Mouse (Mus musculus) B cell, adult 2 months (primary cell): ENCODE results near the gene Pate4.
"Not testable (repeated sequence)": the region's sequence is repeated elsewhere in the genome, so short reads cannot be mapped to it uniquely, and the experiment has no call there.

Source experiments
- DNase-seq, 2 experiments: peaks; one replicate each; pipeline ENCODE4 v3.0.0; 2022

Gene Pate4

DNA sequence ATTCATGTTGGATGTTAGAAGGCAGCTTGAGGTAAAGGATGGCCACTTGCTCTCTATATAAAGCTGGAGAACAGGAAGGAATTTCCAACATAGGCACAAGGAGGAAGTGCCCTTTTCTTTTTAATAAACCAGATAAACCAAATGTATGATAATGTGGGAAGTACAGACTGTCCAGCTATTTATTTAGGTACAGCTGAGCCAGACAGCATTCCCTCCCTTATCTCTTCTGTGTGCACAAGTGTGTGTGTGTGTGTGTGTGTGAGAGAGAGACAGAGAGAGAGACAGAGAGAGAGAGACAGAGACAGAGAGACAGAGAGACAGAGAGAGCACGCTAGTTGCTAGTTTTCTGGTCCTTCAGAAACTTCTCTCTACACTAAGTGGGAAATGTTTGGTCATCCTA, at the start of gene Pate4:
TSS of gene Pate4 (minus strand) at position 101 of the 400 bp plus-strand sequence.
- DNase-seq, result no peak

DNA sequence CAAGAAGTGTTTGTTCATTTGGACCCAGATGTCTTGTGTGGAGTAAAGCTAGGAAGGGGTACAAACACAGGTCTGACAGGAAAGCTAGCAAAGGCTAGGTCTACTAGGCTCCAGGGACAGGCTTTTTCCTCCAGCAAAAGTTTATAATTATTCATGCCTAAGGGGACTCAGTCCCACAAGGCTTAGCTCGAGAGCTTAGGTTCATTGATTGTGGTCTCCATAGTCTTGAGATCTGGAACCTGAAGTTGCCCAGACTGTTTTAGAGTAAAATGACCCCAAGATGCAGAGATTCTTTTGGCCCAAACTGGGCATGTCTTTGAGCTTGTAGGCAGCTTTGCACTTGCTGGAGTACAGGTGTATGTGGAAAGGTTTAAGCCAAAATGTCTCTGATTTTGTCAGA, 36.4 kb upstream of the Pate4 start, which contains the start of gene Pate3:
TSS of gene Pate3 (minus strand) at position 101 of the 400 bp plus-strand sequence.
- DNase-seq, result no peak

DNA sequence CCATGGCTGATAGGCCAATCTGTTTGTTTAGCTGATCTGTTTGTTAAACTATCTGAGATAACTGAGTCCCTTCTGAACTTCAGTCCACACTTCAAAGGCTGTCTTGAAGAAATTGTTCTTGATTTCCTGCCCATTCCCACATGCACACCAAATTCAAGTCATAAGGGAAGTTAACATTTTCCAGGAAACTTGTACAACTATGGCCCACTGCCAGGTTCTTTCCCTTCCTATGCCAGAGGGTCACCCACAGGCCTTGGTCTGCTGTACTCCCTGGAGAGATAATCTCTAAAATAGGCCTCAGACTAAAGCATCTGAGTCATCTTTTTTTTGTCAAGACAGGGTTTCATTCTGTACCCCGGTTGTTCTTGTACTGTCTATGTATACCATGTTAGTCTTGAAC, 21.2 kb upstream of the Pate4 start:
- DNase-seq, result no peak

DNA sequence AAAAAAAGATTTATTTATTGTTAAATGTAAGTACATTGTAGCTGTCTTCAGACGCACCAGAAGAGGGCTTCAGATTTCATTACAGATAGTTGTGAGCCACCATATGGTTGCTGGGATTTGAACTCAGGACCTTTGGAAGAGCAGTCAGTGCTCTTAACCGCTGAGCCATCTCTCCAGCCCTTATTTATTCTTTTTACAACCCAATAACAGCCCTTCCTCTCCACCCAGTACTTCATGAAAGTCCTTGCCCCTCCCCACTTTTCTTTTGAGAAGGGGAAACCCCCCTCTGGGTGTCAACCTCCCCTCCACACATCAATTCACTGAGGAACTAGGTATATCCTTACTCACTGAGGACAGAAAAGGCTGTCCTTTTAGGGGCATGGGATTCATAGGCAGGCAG, 5.0 kb upstream of the Pate4 start:
- DNase-seq, result not testable (repeated sequence)

DNA sequence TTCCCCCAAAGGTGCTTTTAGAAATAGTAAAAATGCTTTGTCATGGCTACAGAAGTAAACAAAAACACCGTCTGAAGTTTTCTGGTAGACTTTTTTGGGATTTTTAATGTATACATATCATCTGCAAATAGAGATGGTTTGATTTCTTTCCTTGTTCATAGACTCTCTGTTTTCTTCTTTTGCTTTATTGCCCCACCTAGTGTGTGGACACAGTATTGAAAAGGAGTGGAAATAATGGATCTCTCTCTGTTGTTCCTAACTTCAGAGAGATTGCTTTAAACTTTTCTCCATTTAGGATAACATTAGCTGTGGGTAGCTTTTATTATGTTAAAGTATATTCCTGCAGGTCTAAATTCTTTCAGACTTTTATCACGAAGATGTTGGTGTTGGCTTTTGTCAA, 2.3 kb upstream of the Pate4 start:
- DNase-seq, result no peak

DNA sequence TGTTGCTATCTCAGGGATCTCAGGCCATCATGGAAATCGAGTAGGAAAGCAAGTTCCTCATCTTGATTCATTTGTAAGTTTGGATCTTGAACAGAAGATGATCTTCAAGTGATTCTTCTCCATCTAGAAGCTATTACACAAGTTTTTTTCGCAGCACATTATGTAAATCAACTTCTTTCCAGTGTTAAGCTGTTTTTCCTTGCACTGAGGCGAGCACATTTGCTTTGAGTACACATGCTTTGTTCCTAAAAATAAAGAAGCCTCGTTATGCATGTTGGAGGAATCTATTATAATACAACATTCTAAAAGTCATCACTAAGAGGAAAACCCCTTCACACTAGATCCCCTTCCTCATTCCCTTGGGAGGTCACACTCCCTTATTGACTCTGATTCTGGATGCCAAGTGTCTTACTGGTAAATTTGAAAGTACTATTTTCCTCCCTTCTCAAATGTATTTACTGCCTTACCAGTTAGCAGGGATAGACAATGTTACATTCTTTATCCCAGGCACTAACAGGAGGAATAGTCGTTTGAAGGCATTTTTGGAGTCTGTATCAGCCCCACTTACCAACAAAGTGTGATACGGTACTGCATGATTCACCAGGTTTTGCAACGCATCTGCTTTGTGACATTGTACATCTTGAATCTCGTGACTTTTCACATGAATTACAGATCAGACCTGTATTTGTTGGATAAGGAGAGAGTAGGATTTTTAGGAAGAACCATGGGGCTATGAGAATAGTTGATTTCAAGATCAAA, 3.9 kb downstream of the Pate4 start:
- DNase-seq, result no peak

DNA sequence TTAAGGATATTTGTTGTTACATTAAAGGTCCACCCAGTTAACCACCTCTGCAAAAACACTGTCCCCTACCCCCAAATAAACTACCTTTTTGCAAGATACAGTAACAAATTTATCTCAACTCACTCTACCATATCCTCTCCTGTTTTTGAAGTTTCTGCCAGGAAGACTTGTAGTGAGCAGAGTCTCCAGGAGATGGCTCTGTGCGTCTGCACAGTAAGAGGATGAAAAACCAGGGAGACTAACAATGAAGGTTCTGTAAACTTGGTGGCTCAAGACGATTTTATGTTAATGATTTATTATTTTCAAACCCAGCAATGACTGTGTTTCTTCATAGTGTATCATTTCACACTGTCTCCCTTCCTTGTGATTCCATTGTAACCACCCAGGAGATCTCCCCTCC, 18.8 kb downstream of the Pate4 start:
- DNase-seq, result no peak

DNA sequence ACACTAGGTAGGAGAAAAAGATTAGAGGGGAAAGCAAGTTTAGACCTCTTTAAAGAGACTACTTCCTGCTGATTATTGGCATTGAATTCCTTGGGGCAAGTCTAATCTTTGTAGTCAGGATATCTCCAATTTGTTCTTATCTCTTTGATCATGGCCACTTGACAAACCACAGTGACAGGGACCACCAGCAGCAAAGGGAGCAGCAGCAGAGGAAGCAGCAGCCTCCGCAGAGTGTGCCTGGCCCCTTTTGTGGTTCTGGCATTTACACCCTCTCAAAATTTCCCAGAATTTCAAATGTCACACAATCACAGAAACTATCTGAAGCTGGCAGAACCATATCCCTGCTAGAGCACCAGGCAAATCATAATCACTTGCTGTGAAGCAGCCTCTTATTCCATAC, 24.1 kb downstream of the Pate4 start:
- DNase-seq, result no peak

DNA sequence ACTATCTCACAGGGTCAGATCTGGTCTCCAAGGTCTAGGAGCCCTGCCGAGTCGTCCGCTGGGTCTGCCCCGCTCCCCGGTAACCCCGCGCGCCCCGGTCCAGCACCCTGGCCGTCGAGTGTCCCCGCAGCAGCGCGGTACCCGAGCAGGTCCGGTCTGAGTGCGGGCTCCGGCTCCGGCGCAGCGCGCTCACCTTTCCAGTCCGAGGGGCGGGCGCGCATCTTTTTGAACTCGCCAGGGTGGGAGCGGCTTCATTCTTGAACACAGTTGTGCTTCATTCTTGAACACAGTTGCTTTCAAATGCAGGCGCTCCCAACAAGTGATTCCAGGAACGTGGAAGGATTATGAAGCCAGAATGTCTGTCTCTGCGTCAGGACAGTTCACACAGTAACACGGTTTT, 37.3 kb downstream of the Pate4 start:
- DNase-seq, result no peak

DNA sequence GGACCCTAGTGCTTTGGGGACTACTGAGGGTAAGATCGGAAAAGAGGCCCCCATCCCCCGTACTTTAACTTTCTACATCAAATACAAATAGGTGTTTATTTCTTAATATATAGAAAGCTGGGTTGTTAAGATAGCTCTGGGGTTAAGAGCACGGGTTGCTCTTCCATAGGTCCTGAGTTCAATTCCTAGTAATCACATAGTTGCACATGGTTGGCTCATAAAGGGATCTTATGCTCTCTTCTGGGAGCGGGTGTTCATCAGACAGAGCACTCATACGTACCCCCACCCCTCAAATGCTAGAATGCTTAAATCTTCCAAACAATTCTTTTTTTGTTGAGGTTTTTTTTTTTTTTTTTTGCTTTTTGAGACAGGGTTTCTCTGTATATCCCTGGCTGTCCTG, 41.1 kb downstream of the Pate4 start:
- no peak for DNase-seq

DNA sequence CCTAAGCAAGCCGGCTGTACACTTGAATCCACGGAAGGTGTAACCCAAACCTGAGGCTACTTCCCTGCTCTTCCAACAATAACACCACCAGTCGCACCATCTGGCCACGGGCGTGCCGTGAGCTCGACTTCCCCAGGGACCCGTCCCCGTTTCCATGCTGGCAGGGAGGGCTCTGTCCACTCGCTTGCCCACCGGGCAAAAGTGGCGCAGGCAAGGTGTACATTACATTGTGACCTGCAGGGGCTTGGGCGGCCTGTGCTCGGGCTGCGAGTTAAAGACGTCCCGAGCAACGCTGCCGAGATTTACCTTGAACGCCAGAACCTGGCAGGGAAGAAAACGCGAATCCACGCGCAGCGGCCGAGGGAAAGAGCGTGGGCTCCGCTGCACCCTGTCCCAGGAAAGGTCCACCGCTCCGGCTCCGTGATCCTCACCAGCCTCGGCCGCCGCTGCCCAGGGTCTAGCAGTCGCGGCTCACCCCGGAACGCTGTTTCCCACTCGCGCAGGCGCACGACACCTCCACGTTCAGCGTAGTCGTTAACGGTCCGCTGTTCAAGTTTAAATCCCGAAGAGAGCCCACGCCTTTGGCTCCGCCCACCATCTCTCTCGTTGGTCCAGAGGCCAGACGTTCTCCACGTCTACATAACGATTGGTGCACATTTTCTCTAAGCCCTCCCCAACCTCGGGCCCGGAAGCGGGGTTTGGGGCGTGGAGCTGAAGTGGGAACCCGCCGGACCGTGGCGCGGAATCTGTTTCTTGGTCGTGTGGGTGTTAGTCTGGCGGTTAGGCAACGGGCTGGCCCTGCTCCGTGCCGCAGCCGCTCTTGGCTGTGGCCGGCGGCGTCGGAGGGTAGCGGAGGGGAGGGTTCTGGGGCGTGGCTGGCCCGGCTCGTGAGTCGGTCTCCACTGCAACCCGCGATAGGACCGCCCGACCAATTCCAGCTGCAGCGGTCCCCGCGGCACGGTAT, 41.9 kb downstream of the Pate4 start, which contains the start of the genes Pate2 and Hyls1:
TSS of gene Pate2 (plus strand) at position 714 of the 964 bp plus-strand sequence.
TSS of gene Hyls1 (minus strand) at position 828 of the 964 bp plus-strand sequence.
- peak; percentile 93 to 95 for DNase-seq

DNA sequence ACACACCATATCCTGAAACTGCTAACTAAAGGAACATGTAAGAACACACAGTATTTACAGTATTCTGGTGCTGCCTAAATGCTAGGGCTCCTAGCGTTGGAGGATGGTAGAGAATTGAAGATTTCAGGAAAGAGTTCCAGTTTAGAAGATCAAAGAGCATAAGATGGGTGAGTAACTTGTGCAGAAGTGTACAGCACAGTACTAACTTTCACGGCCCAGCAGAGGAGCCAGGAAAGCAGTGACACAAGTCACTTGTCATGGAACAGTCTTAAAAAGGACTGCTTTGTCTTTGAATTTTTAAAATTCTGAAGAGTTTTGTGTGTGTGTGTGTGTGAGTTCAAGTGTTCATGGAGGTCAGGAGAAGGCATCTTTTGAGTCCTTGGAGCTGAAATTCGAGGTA, 43.7 kb downstream of the Pate4 start:
- no peak for DNase-seq

DNA sequence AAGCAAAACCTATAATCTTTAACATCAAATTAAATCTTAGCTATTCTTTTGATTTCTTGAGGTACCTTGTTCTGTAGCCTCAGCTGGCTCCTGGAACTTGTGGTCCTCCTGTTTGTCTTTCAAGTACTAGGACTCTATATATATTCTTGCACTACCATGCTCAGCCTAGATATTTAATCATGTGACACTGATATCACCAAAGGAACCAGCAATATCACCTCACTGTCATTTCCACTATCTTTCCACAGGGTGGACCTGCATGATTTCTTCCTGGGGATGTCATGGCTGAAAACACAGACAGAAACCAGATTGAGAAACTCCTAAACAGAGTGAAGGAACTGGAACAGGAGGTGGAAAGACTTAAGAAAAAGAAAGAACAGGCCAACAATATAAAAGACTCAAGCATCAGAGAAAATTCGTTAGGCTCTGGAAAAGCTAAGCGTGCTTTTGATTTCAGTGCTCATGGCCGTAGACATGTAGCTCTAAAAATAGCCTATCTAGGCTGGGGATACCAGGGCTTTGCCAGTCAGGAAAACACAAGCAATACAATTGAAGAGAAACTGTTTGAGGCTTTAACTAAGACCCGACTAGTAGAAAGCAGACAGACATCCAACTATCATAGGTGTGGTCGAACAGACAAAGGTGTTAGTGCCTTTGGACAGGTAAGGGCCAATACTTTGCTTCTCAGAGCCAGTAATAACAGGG, 47.1 kb downstream of the Pate4 start:
- DNase-seq, result no peak

DNA sequence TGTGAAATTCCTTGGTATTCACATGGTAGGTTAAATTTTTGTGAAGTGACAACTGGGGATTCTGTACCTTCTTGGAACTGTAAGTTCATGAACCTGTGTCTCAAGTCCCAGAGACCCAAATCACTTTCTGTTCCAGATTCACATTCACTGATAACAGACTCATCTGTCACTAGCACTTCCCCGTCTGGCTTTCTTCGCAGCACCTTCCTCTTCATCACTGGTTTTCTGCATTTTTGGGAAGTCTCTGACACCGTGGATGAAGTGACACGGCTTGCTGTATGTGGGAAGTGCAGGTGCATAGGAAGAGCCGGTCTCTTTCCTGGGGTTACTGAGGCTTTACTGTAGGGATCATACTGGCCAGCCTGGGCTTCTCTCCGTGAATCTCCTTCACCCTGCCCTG, 50.2 kb downstream of the Pate4 start:
- no peak for DNase-seq

DNA sequence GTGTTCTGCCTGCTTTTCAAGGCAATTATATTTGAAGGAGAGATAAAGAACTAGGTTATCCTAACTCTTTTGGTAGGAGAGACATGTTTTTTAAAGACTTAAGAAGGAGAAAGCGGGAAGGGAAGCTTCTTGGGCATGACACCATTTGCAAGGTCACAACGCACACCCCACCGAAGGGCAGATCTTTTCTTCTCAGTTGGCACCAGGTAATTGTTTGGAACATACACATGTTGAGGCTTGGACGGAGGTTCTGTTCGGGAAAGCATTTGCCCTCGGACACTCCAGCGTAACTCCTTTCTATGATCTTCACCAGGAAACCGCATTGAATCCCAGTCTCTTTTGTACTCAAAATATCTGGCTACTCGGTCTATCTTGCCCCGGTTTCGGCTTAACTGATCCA, 50.7 kb downstream of the Pate4 start:
- no peak for DNase-seq

DNA sequence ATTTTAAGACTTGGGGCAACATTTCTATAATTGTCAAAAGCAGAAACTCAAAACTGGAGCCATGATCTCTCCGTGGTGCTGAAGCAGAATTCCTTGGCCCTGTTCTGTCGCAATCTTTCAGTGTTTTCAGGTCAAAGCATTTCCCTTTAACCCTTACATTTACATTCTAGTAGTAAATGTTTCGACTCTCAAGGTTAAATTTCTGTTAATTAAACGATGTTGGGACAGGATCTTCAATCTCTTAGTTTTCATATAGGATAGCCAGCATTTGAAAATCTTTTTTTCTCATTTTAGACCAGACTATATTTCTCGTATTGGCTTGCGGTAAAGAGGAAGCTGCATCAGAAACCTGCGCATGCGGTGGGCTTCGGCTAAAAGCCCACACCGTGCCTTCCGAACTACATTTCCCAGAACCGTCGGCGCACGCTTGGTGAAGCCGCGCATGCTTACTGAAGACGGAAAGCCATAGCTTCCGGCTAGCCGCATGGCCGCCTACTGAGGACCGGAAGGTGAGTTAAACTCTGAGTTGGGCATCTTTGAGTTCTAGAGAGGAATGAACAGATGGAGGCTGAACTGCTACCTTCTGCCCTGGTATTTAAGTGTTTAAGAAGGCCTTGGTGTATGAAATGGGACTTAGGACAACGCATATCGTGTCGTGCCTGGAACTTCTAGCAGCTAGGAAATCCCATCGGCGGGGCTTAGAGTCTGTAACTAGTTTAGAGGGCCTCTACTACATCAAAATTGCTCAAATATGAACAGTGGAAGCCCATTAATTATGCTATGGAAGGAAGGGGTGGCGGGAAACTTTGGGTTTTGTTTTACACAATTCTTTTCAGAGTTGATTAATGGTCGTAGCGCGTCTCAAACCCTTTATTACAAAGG, 52.5 kb downstream of the Pate4 start:
- peak; percentile 78 to 80 for DNase-seq

DNA sequence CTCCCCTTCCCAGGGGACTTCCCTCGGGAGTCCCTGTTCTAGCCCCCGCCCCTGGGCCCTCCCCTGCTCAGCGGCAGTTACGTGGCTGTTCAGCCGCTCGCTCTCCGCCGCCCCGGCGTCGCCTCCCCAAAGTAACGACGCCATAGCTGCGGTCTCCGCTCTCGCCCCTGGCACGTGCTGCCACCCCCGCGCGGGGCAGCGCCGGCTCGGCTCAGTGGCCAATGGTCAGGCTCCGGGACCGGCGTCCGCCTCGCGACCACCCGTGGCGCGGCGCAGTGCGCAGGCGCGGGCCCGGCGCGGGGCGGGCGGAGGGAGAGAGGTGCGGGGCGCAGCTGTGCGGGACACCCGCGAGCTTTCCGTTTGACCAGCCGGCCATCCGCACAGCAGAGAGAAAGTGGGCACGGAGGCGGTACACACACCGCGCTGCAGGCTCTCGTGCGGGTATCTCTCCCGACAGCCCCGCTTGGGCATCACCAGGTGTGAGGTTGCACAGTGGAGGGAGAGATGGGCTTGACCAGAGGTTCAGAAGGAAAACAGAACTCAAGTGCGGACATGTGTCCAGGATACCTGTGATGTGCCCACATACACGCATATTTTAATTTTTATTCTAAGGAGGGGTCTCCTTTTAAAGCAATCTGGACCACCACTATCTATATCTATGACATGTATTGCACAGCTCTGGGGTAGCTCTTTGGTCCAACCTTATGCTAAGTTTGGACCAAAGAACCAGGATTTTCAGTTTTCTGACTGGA, 53.3 kb downstream of the Pate4 start, which contains the start of the genes Ddx25 and Pus3:
TSS of gene Ddx25 (minus strand) at position 272 of the 752 bp plus-strand sequence.
TSS of gene Pus3 (plus strand) at position 339 of the 752 bp plus-strand sequence.
- DNase-seq, result peak; percentile 32 to 38
